Mouse (Mus musculus): ENCODE measurements at regions not wholly inside any gene's neighbourhood (a gene's known extent, or its start where the extent isn't known, plus 50 kb on each side); places are given as distances from the start of the nearest gene placed in this dataset.

GRCm38 (mm10) chr6:7778642-7779404, 65.8 kb upstream of the C1galt1 start:
- TF ChIP-seq CTCF (IDR thresholded peaks at IDR 0.05; ENCODE audit: borderline replicate concordance, extremely low read depth, insufficient read depth, insufficient read length) (no peak), POLR2A (IDR thresholded peaks at IDR 0.05; ENCODE audit: borderline replicate concordance, extremely low read depth, insufficient read depth, insufficient read length, poor library complexity, severe bottlenecking) (no peak)

All from brain, embryonic 14.5 days (tissue).